Mouse (Mus musculus) CH12.LX (cell line): ENCODE data around the gene Slc22a16. TPM values are rescaled to one million over a fixed set of nuclear protein-coding genes. Genes with fewer than 3 reads are reported as not detected.

Experiments
- DNase-seq: peaks from one replicate; pipeline ENCODE4 v3.0.0-alpha.2; 2013; ENCODE audit errors: extremely low read depth
- H3K27ac ChIP-seq: 2 replicates; pipeline ENCODE4 v1.5.1; 2012; ENCODE audit warnings: low read depth, mild to moderate bottlenecking, control low read depth, moderate library complexity; ENCODE audit not compliant: insufficient read depth
- H3K27me3 ChIP-seq: replicated peaks from 2 replicates; pipeline ENCODE3; 2012; ENCODE audit warnings: inconsistent platforms
- H3K36me3 ChIP-seq, 2 experiments: replicated peaks in 1 of 2; 2 replicates each; pipeline versions ENCODE3 to v1.6.1; 2012; ENCODE audit warnings: inconsistent platforms in 1 of 2, low read length in 1 of 2, mild to moderate bottlenecking in 1 of 2, mixed read lengths in 1 of 2, moderate library complexity in 1 of 2; ENCODE audit not compliant: control insufficient read depth in 1 of 2, insufficient read depth in 1 of 2
- H3K4me1 ChIP-seq, 2 experiments: 2 replicates each; pipeline ENCODE4 v1.6.1; 2012; ENCODE audit warnings: inconsistent platforms in 1 of 2, moderate library complexity in 1 of 2; ENCODE audit not compliant: insufficient read depth in 2 of 2, control insufficient read depth in 1 of 2
- H3K4me2 ChIP-seq: 2 replicates; pipeline ENCODE4 v1.6.1; 2012; ENCODE audit warnings: low read depth, mild to moderate bottlenecking, control low read depth; ENCODE audit not compliant: poor library complexity, insufficient read depth, severe bottlenecking
- H3K4me3 ChIP-seq, 3 experiments: fragments of 150-350 bp in 1 of 3; sonication (generic) in 1 of 3; replicated peaks in 1 of 3; 2 replicates each; pipeline versions ENCODE3 to v1.5.1; 2011 to 2012; ENCODE audit warnings: low read depth in 2 of 3, low read length in 2 of 3, mild to moderate bottlenecking in 2 of 3, moderate library complexity in 2 of 3, control low read depth in 1 of 3, improper control_type of control experiment in 1 of 3, inconsistent platforms in 1 of 3, mixed read lengths in 1 of 3; ENCODE audit not compliant: poor library complexity in 1 of 3
- H3K79me2 ChIP-seq: replicated peaks from 2 replicates; pipeline ENCODE4 v1.6.1; 2012; ENCODE audit warnings: mild to moderate bottlenecking, moderate library complexity; ENCODE audit not compliant: control insufficient read depth, poor library complexity, insufficient read depth, severe bottlenecking; ENCODE audit errors: extremely low read depth
- H3K9ac ChIP-seq: 2 replicates; pipeline ENCODE4 v1.6.1; 2012; ENCODE audit warnings: low read depth, mild to moderate bottlenecking, control low read depth, moderate library complexity; ENCODE audit not compliant: insufficient read depth
- H3K9me3 ChIP-seq: replicated peaks from 2 replicates; pipeline ENCODE3; 2012; ENCODE audit warnings: low read length, inconsistent platforms, mixed read lengths
- CHD1 ChIP-seq: IDR thresholded peaks from 2 replicates; pipeline ENCODE4 v1.6.1; 2012; ENCODE audit warnings: low read depth, low read length, improper control_type of control experiment, inconsistent platforms
- CTCF ChIP-seq, 2 experiments: IDR thresholded peaks in 1 of 2; conservative IDR thresholded peaks in 1 of 2; 2 replicates each; pipeline ENCODE4 v1.5.1; 2011 to 2012; ENCODE audit warnings: low read depth in 2 of 2, low read length in 2 of 2, improper control_type of control experiment in 1 of 2, inconsistent platforms in 1 of 2, mild to moderate bottlenecking in 1 of 2, moderate library complexity in 1 of 2
- E2F4 ChIP-seq: IDR thresholded peaks from 2 replicates; pipeline ENCODE4 v1.6.1; 2011; ENCODE audit warnings: low read depth, low read length, improper control_type of control experiment; ENCODE audit not compliant: insufficient replicate concordance
- ETS1 ChIP-seq: conservative IDR thresholded peaks from 2 replicates; pipeline ENCODE4 v1.6.1; 2012; ENCODE audit warnings: low read depth, mild to moderate bottlenecking, inconsistent platforms, low read length, improper control_type of control experiment, moderate library complexity
- GABPA ChIP-seq: IDR thresholded peaks from 2 replicates; pipeline ENCODE4 v1.6.1; 2012; ENCODE audit warnings: low read depth, low read length, improper control_type of control experiment, inconsistent platforms; ENCODE audit not compliant: insufficient replicate concordance
- HCFC1 ChIP-seq: IDR thresholded peaks from 2 replicates; pipeline ENCODE4 v1.6.1; 2012; ENCODE audit warnings: low read depth, mild to moderate bottlenecking, inconsistent platforms, low read length, improper control_type of control experiment
- IRF4 ChIP-seq: IDR thresholded peaks from 2 replicates; pipeline ENCODE4 v1.6.1; 2014; ENCODE audit warnings: low read depth, mild to moderate bottlenecking, inconsistent platforms, low read length, improper control_type of control experiment
- JUN ChIP-seq: IDR thresholded peaks from 2 replicates; pipeline ENCODE4 v1.6.1; 2011; ENCODE audit warnings: low read depth, mild to moderate bottlenecking, low read length, improper control_type of control experiment, moderate library complexity; ENCODE audit not compliant: insufficient read depth
- JUND ChIP-seq: conservative IDR thresholded peaks from 2 replicates; pipeline ENCODE4 v1.6.1; 2011; ENCODE audit warnings: low read depth, low read length, improper control_type of control experiment
- KAT2A ChIP-seq: IDR thresholded peaks from 2 replicates; pipeline ENCODE4 v1.6.1; 2012; ENCODE audit warnings: low read length, improper control_type of control experiment, inconsistent platforms; ENCODE audit not compliant: insufficient replicate concordance
- MAZ ChIP-seq: IDR thresholded peaks from 2 replicates; pipeline ENCODE4 v1.6.1; 2012; ENCODE audit warnings: low read depth, mild to moderate bottlenecking, inconsistent platforms, low read length, improper control_type of control experiment, moderate library complexity
- MEF2A ChIP-seq: IDR thresholded peaks from 2 replicates; pipeline ENCODE4 v1.6.1; 2014; ENCODE audit warnings: low read depth, mild to moderate bottlenecking, inconsistent platforms, low read length, improper control_type of control experiment, borderline replicate concordance
- MXI1 ChIP-seq: IDR thresholded peaks from 2 replicates; pipeline ENCODE4 v1.6.1; 2011; ENCODE audit warnings: mild to moderate bottlenecking, low read depth, low read length, improper control_type of control experiment
- MYC ChIP-seq: IDR thresholded peaks from 2 replicates; pipeline ENCODE4 v1.6.1; 2011; ENCODE audit warnings: low read depth, mild to moderate bottlenecking, improper control_type of control experiment, low read length
- NRF1 ChIP-seq: IDR thresholded peaks from 2 replicates; pipeline ENCODE4 v1.6.1; 2014; ENCODE audit warnings: low read depth, mild to moderate bottlenecking, inconsistent platforms, low read length, improper control_type of control experiment, moderate library complexity
- PAX5 ChIP-seq: IDR thresholded peaks from 2 replicates; pipeline ENCODE4 v1.6.1; 2012; ENCODE audit warnings: low read length, inconsistent platforms, mixed read lengths
- RAD21 ChIP-seq: IDR thresholded peaks from 2 replicates; pipeline ENCODE4 v1.6.1; 2011; ENCODE audit warnings: low read depth, mild to moderate bottlenecking, low read length, improper control_type of control experiment, moderate library complexity
- RCOR1 ChIP-seq: conservative IDR thresholded peaks from 2 replicates; pipeline ENCODE4 v1.6.1; 2012; ENCODE audit warnings: low read depth, mild to moderate bottlenecking, inconsistent platforms, low read length, improper control_type of control experiment
- SMC3 ChIP-seq: IDR thresholded peaks from 2 replicates; pipeline ENCODE4 v1.6.1; 2011; ENCODE audit warnings: low read depth, low read length, improper control_type of control experiment
- USF2 ChIP-seq: conservative IDR thresholded peaks from 2 replicates; pipeline ENCODE4 v1.6.1; 2011; ENCODE audit warnings: low read depth, low read length, improper control_type of control experiment
- ZKSCAN1 ChIP-seq: IDR thresholded peaks from 2 replicates; pipeline ENCODE4 v1.6.1; 2012; ENCODE audit warnings: low read depth, inconsistent platforms, low read length, improper control_type of control experiment, borderline replicate concordance
- ZNF384 ChIP-seq: IDR thresholded peaks from 2 replicates; pipeline ENCODE4 v1.6.1; 2012; ENCODE audit warnings: low read depth, low read length, improper control_type of control experiment, inconsistent platforms
- dilution Hi-C: fragments of 300-500 bp; cut with MboI; formaldehyde crosslinking; loops from 2 replicates; pipeline ENCODE4 v1.14.3; 2020; ENCODE audit warnings: low sequenced_read_pairs; ENCODE audit not compliant: extremely low pct_unique_long_range_greater_than_20kb, extremely low pct_ligation_motif_present
- in situ Hi-C: fragments of 300-500 bp; cut with MboI; formaldehyde crosslinking; loops from 3 replicates; pipeline ENCODE4 v1.14.3; 2019; ENCODE audit warnings: low sequenced_read_pairs, low pct_ligation_motif_present, low pct_unique_long_range_greater_than_20kb, mixed read lengths
- polyA plus RNA-seq: library from polyadenylated mRNA; unstranded; fragments of >175 nt; gene quantifications from 2 replicates; pipeline ENCODE4 v1.2.1, GENCODE M21; 2012; ENCODE audit warnings: low read depth; ENCODE audit not compliant: insufficient read length
- total RNA-seq, 2 experiments: library from RNA; depleted of rRNA; stranded (reverse); fragments of 300-350 nt in 1 of 2; fragments of >200 nt in 1 of 2; gene quantifications; 2 replicates each; pipeline ENCODE4 v1.2.3; 2012 to 2014

Gene Slc22a16
- total and polyA plus RNA-seq, 3 experiments, result not detected

DNA sequence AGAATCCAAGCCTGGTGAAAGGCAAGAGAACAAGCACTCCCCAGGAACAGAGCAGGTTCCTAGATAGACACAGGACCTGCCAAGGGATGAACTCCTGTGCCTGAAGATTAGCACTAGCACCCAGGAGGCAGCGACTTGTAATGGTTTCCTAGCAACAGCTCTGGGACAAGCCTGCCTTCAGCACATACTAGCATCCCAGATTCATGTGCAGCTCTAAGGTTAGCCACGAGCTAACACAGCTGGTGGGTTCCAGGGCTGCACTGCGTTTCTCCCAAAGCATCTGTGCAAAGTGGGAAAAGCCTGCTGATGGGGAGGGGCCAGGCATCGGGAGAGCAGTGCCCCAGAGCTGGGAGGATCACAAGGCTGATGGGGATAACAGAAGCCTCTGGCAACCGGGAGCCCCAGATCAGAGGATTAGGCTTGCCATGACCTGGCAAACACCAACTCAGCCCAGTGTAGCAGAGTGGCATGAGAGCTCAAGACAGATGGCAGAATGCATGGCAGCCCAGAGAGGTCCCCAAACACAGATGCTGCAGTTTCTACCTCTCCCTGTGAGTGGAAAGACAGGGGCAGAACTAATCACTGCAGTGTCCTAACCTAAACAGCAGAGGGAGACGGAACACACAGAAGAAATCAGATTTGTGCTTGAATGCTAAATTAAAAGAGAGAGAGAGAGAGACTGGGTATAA, 34.7 kb downstream of the Slc22a16 start:
- Histone ChIP-seq H3K4me3 (no peak overlapping the region), H3K4me2 (no peak overlapping the region), H3K27ac (no peak overlapping the region), H3K9ac (no peak overlapping the region), H3K9me3 (peaks cover 19% of the 10 kb centered on the region), H3K79me2 (no peaks in the 10 kb centered on the region), H3K27me3 (no peaks in the 10 kb centered on the region), H3K36me3 (no peaks in the 10 kb centered on the region), H3K4me1 (no peaks in the 10 kb centered on the region)
- no peak for TF ChIP-seq ZNF384
- no peak for TF ChIP-seq JUN
- peak in 1 of 2 experiments; percentile 39; a peak in 2 of 4 replicates for TF ChIP-seq CTCF (conservative IDR thresholded peaks at IDR 0.05 in 1 of 2, IDR thresholded peaks at IDR 0.05 in 1 of 2; ENCODE audit: low read depth in 2 of 2, low read length in 2 of 2)
- TF ChIP-seq RAD21, result peak; percentile 17
- in situ Hi-C loops (no loop called here), dilution Hi-C loops (no loop called here)
- DNase-seq, result no peak

GRCm38 (mm10) chr10:40617973-40618372, 47.8 kb downstream of the Slc22a16 start:
- dilution Hi-C loops (no loop called here), in situ Hi-C loops (no loop called here)
- DNase-seq, result peak; percentile 10
- H3K27me3 ChIP-seq, result no peaks in the 10 kb centered on the region
- H3K4me2 ChIP-seq, result no peak overlapping the region
- no peak overlapping the region for H3K9ac ChIP-seq
- H3K36me3 ChIP-seq, result no peaks in the 10 kb centered on the region
- no peak overlapping the region for H3K4me3 ChIP-seq
- H3K27ac ChIP-seq, result no peak overlapping the region
- no peaks in the 10 kb centered on the region for H3K9me3 ChIP-seq
- no peaks in the 10 kb centered on the region for H3K4me1 ChIP-seq
- H3K79me2 ChIP-seq, result no peaks in the 10 kb centered on the region
- TF ChIP-seq KAT2A (no peak), PAX5 (no peak), E2F4 (no peak), USF2 (no peak), SMC3 (peak; percentile 23; the same call in 1 of the 2 replicates), RAD21 (peak; percentile 20), CTCF (conservative IDR thresholded peaks at IDR 0.05 in 1 of 2, IDR thresholded peaks at IDR 0.05 in 1 of 2; ENCODE audit: low read depth in 2 of 2, low read length in 2 of 2) (peak in 1 of 2 experiments; percentile 53; a peak in 2 of 4 replicates), MAZ (no peak), RCOR1 (no peak)

- Histone ChIP-seq H3K9me3 (no peaks in the 10 kb centered on the region), H3K4me1 (no peaks in the 10 kb centered on the region)
- no peak for DNase-seq
- TF ChIP-seq CHD1, result no peak
- TF ChIP-seq PAX5, result no peak
- no peak for TF ChIP-seq MAZ
- TF ChIP-seq ZKSCAN1, result no peak
- TF ChIP-seq ETS1, result no peak
- no peak for TF ChIP-seq JUN
- TF ChIP-seq HCFC1, result no peak
- TF ChIP-seq IRF4, result no peak
- no peak for TF ChIP-seq MYC
- TF ChIP-seq JUND, result no peak
- no peak for TF ChIP-seq E2F4
- no peak for TF ChIP-seq MXI1
- TF ChIP-seq GABPA, result no peak
- TF ChIP-seq MEF2A, result no peak
- no peak for TF ChIP-seq NRF1
- TF ChIP-seq RCOR1, result no peak
- TF ChIP-seq, all 38 proteins: peak for 0
- no peak overlapping the region for H3K9ac ChIP-seq
- H3K27me3 ChIP-seq, result no peaks in the 10 kb centered on the region
- no peak overlapping the region for H3K27ac ChIP-seq
- H3K4me2 ChIP-seq, result no peak overlapping the region
- no peaks in the 10 kb centered on the region for H3K79me2 ChIP-seq
- in situ Hi-C loops, result no loop called here
- no peak overlapping the region for H3K4me3 ChIP-seq
- dilution Hi-C loops, result no loop called here
- H3K36me3 ChIP-seq, result no peaks in the 10 kb centered on the region
Measured at GRCm38 (mm10) chr10:40619760-40620159, 49.6 kb downstream of the Slc22a16 start.
